Mouse (Mus musculus) brain, embryonic 18.5 days (tissue): ENCODE data around the gene Pus3.
A peak's percentile ranks its signal among the peaks of the same experiment; 100 is the strongest.

ENCODE experiments used
- DNase-seq: peaks from one replicate; pipeline ENCODE4 v3.0.0-alpha.2; 2012; ENCODE audit warnings: low read depth, low spot score

Gene Pus3

DNA sequence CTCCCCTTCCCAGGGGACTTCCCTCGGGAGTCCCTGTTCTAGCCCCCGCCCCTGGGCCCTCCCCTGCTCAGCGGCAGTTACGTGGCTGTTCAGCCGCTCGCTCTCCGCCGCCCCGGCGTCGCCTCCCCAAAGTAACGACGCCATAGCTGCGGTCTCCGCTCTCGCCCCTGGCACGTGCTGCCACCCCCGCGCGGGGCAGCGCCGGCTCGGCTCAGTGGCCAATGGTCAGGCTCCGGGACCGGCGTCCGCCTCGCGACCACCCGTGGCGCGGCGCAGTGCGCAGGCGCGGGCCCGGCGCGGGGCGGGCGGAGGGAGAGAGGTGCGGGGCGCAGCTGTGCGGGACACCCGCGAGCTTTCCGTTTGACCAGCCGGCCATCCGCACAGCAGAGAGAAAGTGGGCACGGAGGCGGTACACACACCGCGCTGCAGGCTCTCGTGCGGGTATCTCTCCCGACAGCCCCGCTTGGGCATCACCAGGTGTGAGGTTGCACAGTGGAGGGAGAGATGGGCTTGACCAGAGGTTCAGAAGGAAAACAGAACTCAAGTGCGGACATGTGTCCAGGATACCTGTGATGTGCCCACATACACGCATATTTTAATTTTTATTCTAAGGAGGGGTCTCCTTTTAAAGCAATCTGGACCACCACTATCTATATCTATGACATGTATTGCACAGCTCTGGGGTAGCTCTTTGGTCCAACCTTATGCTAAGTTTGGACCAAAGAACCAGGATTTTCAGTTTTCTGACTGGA lies at the start of gene Pus3, which contains the start of gene Ddx25:
Gene Pus3 (plus strand): TSS at position 339 of the 752 bp plus-strand sequence.
Gene Ddx25 (minus strand): TSS at position 272 of the 752 bp plus-strand sequence.
- DNase-seq, result peak; percentile 36

- no peak for DNase-seq
Observed at GRCm38 (mm10) chr9:35513900-35514299, 44.5 kb upstream of the Pus3 start.

DNA sequence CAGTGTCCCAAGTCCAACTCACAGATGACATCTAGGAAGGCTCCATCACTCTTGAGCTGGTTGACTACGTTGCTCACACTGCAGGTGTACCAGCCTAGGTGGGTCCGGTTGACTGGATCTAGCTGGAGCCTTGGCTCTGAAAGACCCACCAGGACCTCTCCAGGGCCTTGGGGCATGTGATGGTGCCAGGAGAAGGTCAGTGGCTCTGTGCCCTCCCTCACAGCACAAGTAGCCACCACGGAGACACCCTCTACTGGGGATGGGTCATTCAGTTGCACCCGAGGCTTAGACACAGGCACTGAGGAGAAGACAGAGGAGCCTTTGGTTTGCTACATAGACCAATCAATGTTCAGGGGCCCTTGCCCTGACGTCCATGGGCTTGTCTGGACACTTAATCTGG lies 42.2 kb upstream of the Pus3 start:
- DNase-seq, result no peak

GRCm38 (mm10) chr9:35516711-35517110 lies 41.7 kb upstream of the Pus3 start:
- no peak for DNase-seq

DNA sequence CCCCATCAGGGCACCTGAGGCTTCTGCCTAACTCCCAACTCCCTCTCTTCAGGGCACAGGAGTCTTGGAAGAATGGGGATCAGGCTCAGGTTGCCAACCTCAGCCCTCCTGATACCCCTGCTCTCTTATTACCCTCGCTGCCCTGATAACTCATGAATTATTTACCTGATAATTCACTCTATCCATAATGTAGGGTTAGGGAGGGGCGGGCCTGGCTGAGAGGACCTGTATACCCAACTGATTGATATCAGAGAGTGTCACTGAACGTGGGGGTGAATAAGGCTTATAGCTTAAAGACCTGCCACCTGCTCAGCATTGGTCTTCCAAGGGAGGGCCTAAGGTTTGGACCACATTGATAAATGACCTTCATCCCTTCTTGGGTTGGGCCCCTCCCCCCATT lies 40.2 kb upstream of the Pus3 start, which contains the start of gene Gm1113:
Gene Gm1113 (minus strand): TSS at position 101 of the 400 bp plus-strand sequence.
- no peak for DNase-seq

GRCm38 (mm10) chr9:35520631-35521348 lies 37.6 kb upstream of the Pus3 start:
- no peak for DNase-seq

DNA sequence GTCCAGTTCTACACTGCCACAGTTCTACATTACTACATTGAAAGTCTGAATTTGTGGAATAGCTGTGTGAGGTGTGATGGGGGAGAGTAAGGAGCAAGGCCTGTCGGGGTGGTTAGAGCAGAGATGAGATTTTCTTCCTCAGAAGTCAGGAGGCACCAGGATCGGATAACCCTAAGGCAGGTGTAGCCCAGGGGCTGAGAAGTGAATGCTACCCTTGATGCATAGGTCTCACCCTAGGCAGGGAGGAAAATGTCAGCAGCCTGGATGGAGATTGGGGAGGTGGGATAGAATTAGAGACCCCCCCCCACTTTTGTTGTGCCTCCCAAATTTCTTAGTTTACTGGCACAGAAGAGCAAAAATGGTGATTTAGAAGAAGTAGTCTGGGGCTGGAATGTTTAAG lies 36.2 kb upstream of the Pus3 start:
- no peak for DNase-seq

DNA sequence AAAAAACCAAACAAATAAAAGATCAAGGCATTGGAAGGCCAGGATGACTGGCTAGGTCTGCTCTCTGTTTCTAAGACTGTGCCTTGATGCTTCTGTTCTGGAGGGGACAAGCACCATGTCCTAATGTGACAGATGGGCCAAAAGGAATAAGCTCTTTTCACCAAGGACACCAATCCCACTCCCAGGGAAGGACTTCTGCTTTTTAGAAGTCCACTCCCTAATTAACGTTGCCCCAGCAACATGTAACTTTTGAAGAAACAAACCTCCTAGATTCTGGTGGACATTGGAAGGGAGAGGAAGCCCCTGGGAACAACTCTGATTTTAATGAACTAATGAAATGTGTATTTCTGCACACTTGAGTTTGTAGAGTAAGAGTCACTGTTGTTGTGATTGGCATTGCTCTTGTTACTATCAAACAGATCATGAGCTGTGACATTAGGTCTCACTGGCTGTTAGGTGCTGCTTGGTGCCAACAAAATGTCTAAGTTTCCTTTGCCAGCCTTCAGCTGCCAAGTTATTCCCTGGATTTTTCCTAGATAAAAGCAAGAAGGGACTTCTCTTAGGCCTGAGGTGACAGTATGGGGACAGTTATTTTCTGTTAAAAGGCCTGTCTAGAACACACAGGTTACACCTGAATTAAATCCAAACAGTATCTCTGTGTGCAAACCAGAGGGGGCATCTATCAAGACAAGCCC lies 35.4 kb upstream of the Pus3 start:
- DNase-seq, result no peak

DNA sequence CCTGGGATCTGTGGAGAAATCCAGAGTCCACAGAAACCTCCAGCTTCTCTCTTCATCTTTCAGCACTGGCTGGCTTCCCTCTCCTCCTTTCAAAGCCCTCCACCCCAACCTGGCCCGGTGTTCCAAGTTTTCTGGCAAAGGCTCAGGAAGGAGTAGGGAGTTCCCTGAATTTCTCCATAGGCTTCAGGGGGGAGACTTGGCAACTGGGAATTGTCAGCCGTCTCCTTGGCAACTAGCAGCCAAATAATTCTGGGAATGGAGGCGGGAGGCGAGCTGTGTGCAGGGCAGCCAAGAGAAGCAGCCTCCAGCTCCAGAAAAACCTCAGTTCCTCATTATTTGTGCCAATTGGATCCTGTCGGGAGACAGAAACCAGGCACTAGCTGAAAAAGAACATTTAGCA lies 34.9 kb upstream of the Pus3 start:
- DNase-seq, result peak; percentile 56

GRCm38 (mm10) chr9:35523941-35524411 lies 34.4 kb upstream of the Pus3 start:
- DNase-seq, result peak; percentile 39

GRCm38 (mm10) chr9:35529141-35529540 lies 29.3 kb upstream of the Pus3 start:
- DNase-seq, result no peak

GRCm38 (mm10) chr9:35529796-35530195 lies 28.6 kb upstream of the Pus3 start:
- no peak for DNase-seq

DNA sequence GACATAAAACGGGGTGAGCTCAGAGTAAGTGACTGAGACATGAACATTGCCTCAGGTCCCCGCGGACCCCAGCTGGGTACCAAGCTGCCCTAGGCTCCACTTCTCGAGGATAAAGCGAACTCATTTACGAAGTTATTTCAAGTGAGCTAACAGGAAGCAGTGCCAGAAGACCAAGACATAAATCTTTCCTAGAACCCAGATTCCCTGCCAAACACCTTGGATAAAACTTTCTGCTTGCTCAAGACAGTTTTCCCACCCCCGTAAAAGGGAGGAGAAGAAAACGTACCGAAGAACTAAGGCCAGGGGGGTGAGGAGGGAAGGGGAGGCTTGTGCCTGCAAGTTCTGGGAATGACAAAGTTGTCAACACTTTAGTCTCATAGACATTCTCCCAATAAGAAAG lies 25.1 kb upstream of the Pus3 start:
- no peak for DNase-seq

DNA sequence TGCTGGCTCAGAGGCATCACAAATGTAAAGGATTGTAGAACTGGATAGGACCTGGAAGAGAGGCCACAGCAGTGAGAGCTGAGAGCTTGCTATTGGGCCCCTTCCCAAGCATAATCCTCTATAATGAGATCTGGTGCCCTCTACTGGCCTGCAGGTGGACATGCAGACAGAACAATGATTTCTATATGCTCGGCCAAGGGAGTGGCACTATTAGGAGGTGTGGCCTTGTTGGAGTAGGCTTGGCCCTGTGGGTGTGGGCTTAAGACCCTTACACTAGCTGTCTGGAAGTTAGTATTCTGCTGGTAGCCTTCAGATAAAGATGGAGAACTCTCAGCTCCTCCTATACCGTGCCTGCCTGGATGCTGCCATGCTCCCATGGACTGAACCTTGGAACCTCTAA lies 23.3 kb upstream of the Pus3 start:
- DNase-seq, result peak; percentile 26

GRCm38 (mm10) chr9:35535876-35536275 lies 22.5 kb upstream of the Pus3 start:
- no peak for DNase-seq

GRCm38 (mm10) chr9:35539001-35539750 lies 19.2 kb upstream of the Pus3 start:
- DNase-seq, result no peak

DNA sequence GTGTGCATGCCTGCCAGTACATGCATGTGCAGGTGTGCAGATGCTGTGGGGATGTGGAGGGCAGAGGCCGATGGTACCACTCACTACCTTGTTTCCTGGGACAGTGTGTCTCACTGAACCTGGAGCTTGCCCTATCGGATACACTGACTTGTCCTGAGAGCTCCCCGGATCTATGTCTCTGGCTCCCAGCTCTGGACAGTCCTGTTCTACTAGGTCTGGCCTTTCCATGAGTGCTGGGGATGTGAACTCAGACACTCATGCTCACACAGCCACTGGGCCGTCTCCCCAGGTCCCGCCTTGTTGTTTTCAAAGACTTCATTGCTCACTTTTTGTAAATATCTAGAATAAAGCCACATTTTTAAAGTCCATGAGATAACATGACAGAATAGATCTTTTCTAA lies 17.4 kb upstream of the Pus3 start:
- no peak for DNase-seq

DNA sequence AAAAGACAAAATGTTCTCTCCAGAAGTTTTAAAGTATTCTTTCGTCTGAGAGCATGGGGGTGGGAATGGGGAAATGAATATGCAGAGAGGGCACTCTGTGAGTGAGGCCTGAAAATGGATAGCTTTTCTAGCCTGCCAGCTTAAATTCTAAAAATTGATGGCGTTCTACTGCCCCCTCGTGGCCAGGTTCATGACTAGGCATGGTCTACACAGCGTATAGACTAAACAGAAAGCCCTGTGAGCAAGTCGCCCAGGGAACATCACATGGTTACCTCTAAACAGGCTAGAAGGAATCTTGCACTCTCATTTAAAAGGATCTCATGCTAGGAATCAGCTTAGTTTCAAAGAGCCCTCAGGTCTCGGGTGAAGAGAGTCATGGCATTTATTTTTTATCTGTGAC lies 16.9 kb upstream of the Pus3 start:
- peak; percentile 36 for DNase-seq

GRCm38 (mm10) chr9:35541941-35542340 lies 16.5 kb upstream of the Pus3 start:
- DNase-seq, result no peak

GRCm38 (mm10) chr9:35543099-35543860 lies 15.1 kb upstream of the Pus3 start:
- DNase-seq, result no peak

GRCm38 (mm10) chr9:35544666-35545065 lies 13.7 kb upstream of the Pus3 start:
- DNase-seq, result no peak
